Mouse (Mus musculus) CH12.LX (cell line): ENCODE data around the gene Pou2f1.

Source experiments
- CTCF ChIP-seq, 2 experiments: IDR thresholded peaks in 1 of 2; conservative IDR thresholded peaks in 1 of 2; 2 replicates each; pipeline ENCODE4 v1.5.1; 2011 to 2012; ENCODE audit warnings: low read depth in 2 of 2, low read length in 2 of 2, improper control_type of control experiment in 1 of 2, inconsistent platforms in 1 of 2, mild to moderate bottlenecking in 1 of 2, moderate library complexity in 1 of 2
- ELF1 ChIP-seq: IDR thresholded peaks from 2 replicates; pipeline ENCODE4 v1.6.1; 2014; ENCODE audit warnings: low read depth, mild to moderate bottlenecking, inconsistent platforms, low read length, improper control_type of control experiment
- GABPA ChIP-seq: IDR thresholded peaks from 2 replicates; pipeline ENCODE4 v1.6.1; 2012; ENCODE audit warnings: low read depth, low read length, improper control_type of control experiment, inconsistent platforms; ENCODE audit not compliant: insufficient replicate concordance
- IRF4 ChIP-seq: IDR thresholded peaks from 2 replicates; pipeline ENCODE4 v1.6.1; 2014; ENCODE audit warnings: low read depth, mild to moderate bottlenecking, inconsistent platforms, low read length, improper control_type of control experiment
- JUND ChIP-seq: conservative IDR thresholded peaks from 2 replicates; pipeline ENCODE4 v1.6.1; 2011; ENCODE audit warnings: low read depth, low read length, improper control_type of control experiment
- NRF1 ChIP-seq: IDR thresholded peaks from 2 replicates; pipeline ENCODE4 v1.6.1; 2014; ENCODE audit warnings: low read depth, mild to moderate bottlenecking, inconsistent platforms, low read length, improper control_type of control experiment, moderate library complexity
- POLR2A ChIP-seq: IDR thresholded peaks from 2 replicates; pipeline ENCODE4 v1.6.1; 2011; ENCODE audit warnings: low read depth, mild to moderate bottlenecking, improper control_type of control experiment, low read length
- POLR2AphosphoS2 ChIP-seq: IDR thresholded peaks from 2 replicates; pipeline ENCODE4 v1.6.1; 2011; ENCODE audit warnings: low read depth, low read length, improper control_type of control experiment
- RCOR1 ChIP-seq: conservative IDR thresholded peaks from 2 replicates; pipeline ENCODE4 v1.6.1; 2012; ENCODE audit warnings: low read depth, mild to moderate bottlenecking, inconsistent platforms, low read length, improper control_type of control experiment
- TBP ChIP-seq: conservative IDR thresholded peaks from 2 replicates; pipeline ENCODE4 v1.6.1; 2011; ENCODE audit warnings: low read depth, low read length, improper control_type of control experiment
- USF1 ChIP-seq: IDR thresholded peaks from 2 replicates; pipeline ENCODE4 v1.6.1; 2014; ENCODE audit warnings: low read depth, mild to moderate bottlenecking, inconsistent platforms, low read length, improper control_type of control experiment
- ZKSCAN1 ChIP-seq: IDR thresholded peaks from 2 replicates; pipeline ENCODE4 v1.6.1; 2012; ENCODE audit warnings: low read depth, inconsistent platforms, low read length, improper control_type of control experiment, borderline replicate concordance

- no peak for TF ChIP-seq TBP
- no peak for TF ChIP-seq CTCF (conservative IDR thresholded peaks at IDR 0.05 in 1 of 2, IDR thresholded peaks at IDR 0.05 in 1 of 2; ENCODE audit: low read depth in 2 of 2, low read length in 2 of 2)
- TF ChIP-seq JUND: no peak
- no peak for TF ChIP-seq POLR2A
- TF ChIP-seq USF1: no peak
- TF ChIP-seq IRF4: no peak
- no peak for TF ChIP-seq GABPA
- no peak for TF ChIP-seq RCOR1
- TF ChIP-seq ELF1: no peak
- no peak for TF ChIP-seq ZKSCAN1
- no peak for TF ChIP-seq POLR2AphosphoS2
- TF ChIP-seq NRF1: no peak
Observed at GRCm38 (mm10) chr1:165839201-165839600, 163.3 kb downstream of the Pou2f1 start.
